ENCODE assay signal across 8 mouse cellular contexts in genomic region chr2:125252275-125252674, GRCm38 (mm10). TPM values are rescaled to one million over a fixed set of nuclear protein-coding genes. Genes with fewer than 3 reads are reported as not detected.
DNase-seq lines count a peak whose midpoint lies in the region.

No protein-coding gene starts in this region.

- peak; percentile 35 to 55 for DNase-seq in heart, postnatal 10 days
- no peak for DNase-seq in heart, postnatal 25 days (ENCODE audit: low spot score)
- peak; percentile 76 for DNase-seq in 416B (ENCODE audit: low read depth)
- peak; percentile 26 for DNase-seq in T-cell, adult 2 months (ENCODE audit: low spot score)
- peak; percentile 17 for DNase-seq in embryo, embryonic 11.5 days (ENCODE audit: low read depth, low spot score)
- DNase-seq in layer of hippocampus, postnatal 10 days (ENCODE audit: low spot score in 2 of 2), result peak; percentile 39 to 55
- peak; percentile 28 to 36 for DNase-seq in natural killer cell, adult 2 months (ENCODE audit: low spot score in 2 of 2)
- DNase-seq in ovary, postnatal 14 days (ENCODE audit: low spot score), result no peak

- intact Hi-C loops in heart, postnatal 10 days (cut with DNase I), result no loop called here
- intact Hi-C loops in heart, postnatal 25 days (cut with DNase I), result no loop called here

RNA-seq across cellular contexts. Expression of gene Dut, which starts 5.3 kb away (rescaled TPM):
- 10 to 100 TPM; 38.1 to 42.9 TPM for total RNA-seq in heart, postnatal 10 days (2021)
- 10 to 100 TPM; 28.7 to 29.8 TPM for total RNA-seq in heart, postnatal 25 days (2021)
- 10 to 100 TPM; 41.0 to 46.6 TPM for total RNA-seq in layer of hippocampus, postnatal 10 days (2021)

Comparison
In these comparisons a context has a peak if more than half of its experiments do, and no peak if none do; other contexts are left out.
1. DNase-seq: peak in heart, postnatal 10 days (2 of 2), 416B (single experiment), T-cell, adult 2 months (single experiment), embryo, embryonic 11.5 days (single experiment), layer of hippocampus, postnatal 10 days (2 of 2) and natural killer cell, adult 2 months (2 of 2); none in heart, postnatal 25 days (single experiment) and ovary, postnatal 14 days (single experiment).